Mouse (Mus musculus): ENCODE measurements around the gene Clec16a.

- TF ChIP-seq CTCF (IDR thresholded peaks at IDR 0.05; ENCODE audit: control insufficient read depth, insufficient read depth, low read length) (no peak), POLR2A (IDR thresholded peaks at IDR 0.05; ENCODE audit: borderline replicate concordance, control insufficient read depth, low read depth, low read length) (no peak)
Observed at GRCm38 (mm10) chr16:10756168-10756567, 211.0 kb downstream of the Clec16a start.
